Mouse (Mus musculus): ENCODE measurements around the gene Rpl35.

- no peak for TF ChIP-seq CTCF (conservative IDR thresholded peaks at IDR 0.05; ENCODE audit: insufficient read depth, insufficient read length, low read depth, low read length)
- no peak for TF ChIP-seq POLR2A (IDR thresholded peaks at IDR 0.05; ENCODE audit: low read depth, low read length)
These were observed 43.1 kb upstream of the Rpl35 start for GRCm38 (mm10) chr2:39048515-39048914.
